Mouse (Mus musculus): ENCODE measurements around the gene Arhgef28.
"Not testable (repeated sequence)": the region's sequence is repeated elsewhere in the genome, so short reads cannot be mapped to it uniquely, and the experiment has no call there.

Gene Arhgef28

DNA sequence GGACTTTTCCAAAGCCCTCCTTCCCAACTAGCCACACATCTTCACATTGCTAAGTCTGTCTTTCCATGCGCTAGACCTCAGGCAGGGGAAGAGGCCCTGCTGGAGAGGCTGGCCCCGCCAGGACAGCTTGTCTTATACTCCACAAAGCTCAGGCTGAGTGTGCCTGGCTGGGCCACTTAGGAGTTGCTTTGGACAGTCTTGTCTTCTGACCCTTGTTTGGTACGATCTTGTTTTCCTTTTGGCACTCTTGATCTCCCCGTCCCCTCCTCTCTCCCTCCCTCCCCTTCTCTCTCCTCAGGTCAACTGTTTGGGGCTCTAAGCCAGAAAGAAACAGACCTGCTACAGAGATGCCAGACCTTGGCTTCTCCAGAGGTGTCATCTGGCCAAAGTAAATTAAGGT lies 110.3 kb downstream of the Arhgef28 start:
- no peak for DNase-seq (ENCODE audit: low read depth, low spot score)
- no peaks in the 10 kb centered on the region for H3K27me3 ChIP-seq (ENCODE audit: control insufficient read depth, insufficient read depth, low read length, poor library complexity, severe bottlenecking)
- H3K36me3 ChIP-seq (ENCODE audit: control insufficient read depth, insufficient read depth, low read length, poor library complexity, severe bottlenecking): no peaks in the 10 kb centered on the region

DNA sequence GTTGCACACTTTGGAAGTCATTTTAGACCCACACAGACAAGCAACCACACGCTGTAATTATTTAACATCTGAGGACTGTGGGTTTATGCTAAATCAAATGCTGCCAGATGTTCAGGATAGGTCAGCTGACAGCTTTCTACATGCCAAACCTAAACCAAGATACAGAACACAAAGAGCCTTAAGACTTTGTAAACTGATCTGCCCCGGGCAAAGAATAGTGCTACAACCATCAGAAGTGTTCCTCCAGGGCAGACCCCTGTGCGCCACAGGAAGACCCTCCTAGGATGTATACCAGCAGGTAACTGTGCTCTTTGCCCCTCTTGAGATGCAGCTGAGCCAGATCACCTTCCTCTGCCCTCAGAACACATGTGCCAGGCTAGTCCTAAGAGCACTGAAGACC lies 111.9 kb downstream of the Arhgef28 start:
- no peak for DNase-seq (ENCODE audit: low read depth, low spot score)
- H3K36me3 ChIP-seq (ENCODE audit: control insufficient read depth, insufficient read depth, low read length, poor library complexity, severe bottlenecking): no peaks in the 10 kb centered on the region
- no peaks in the 10 kb centered on the region for H3K27me3 ChIP-seq (ENCODE audit: control insufficient read depth, insufficient read depth, low read length, poor library complexity, severe bottlenecking)

DNA sequence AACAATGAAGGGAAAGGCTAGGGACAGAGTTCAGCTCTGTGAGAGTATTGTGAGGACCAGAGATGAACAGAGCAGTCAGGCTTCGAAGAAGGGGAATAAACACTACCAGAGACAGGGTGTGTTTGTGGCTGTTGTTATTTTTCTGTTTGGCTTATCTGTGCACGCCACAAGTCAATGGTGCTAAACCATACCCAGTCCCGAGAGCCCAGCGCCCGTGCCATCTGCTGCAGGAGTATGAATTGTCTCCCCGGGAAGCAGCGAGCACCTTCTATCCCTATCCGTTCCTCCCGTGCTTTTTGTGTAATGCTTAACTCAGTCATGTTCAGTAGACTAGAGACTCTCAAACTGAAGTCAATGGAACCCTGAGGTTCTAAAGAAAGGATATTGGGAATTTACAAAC lies 112.8 kb downstream of the Arhgef28 start:
- no peak for DNase-seq (ENCODE audit: low read depth, low spot score)
- Histone ChIP-seq H3K27me3 (ENCODE audit: control insufficient read depth, insufficient read depth, low read length, poor library complexity, severe bottlenecking) (no peaks in the 10 kb centered on the region), H3K36me3 (ENCODE audit: control insufficient read depth, insufficient read depth, low read length, poor library complexity, severe bottlenecking) (no peaks in the 10 kb centered on the region)

DNA sequence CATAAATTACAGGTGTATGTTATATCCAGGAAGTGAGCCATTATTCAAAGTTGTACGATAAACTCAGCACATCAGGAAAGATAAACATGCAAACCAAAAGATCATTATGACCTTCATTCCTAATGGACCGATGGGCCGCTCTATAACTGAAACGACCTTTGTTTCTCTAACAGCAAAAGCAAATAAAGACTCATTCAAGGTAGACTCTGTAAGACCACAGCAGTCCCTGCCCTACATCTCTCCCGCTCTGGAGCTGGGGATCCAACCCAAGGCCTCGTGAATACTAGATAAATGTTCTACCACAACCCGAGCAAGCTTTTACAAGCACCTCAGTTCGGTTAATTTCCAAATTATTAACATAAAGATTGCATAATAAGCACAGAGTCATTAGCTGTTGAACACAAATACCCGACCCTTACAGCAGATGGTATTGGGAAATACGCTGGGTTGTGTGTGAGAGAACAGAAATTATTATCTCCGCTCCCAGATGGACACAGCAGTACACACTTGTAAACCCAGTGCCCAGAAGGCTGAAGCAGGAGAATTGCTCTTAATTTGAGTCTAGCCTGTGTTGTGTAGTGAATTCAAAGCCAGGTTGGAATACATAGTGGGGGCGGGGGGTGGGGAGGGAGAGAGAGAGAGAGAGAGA lies 113.8 kb downstream of the Arhgef28 start:
- Histone ChIP-seq H3K36me3 (ENCODE audit: control insufficient read depth, insufficient read depth, low read length, poor library complexity, severe bottlenecking) (no peaks in the 10 kb centered on the region), H3K27me3 (ENCODE audit: control insufficient read depth, insufficient read depth, low read length, poor library complexity, severe bottlenecking) (no peaks in the 10 kb centered on the region)
- no peak for DNase-seq (ENCODE audit: low read depth, low spot score)

DNA sequence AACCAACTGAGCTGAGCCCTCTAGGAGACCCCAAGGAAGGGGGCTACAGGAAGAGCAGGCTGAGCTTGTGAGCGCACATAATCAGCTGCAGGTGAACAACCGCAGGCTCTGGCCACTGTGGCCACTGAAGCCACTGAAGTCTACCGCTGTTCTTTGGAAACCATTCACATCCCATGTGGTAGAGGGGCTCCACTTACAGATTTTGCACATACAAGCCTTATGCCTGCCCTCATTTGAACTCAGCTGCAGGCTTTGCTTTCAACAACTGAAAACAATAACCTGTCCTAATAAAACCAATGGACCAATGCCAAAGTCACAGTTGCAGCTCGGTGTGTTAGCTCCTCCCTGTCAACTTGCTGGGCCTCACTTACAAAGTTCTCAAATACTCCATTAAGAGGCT lies 126.6 kb downstream of the Arhgef28 start:
- Histone ChIP-seq H3K36me3 (ENCODE audit: control insufficient read depth, insufficient read depth, low read length, poor library complexity, severe bottlenecking) (no peaks in the 10 kb centered on the region), H3K27me3 (ENCODE audit: control insufficient read depth, insufficient read depth, low read length, poor library complexity, severe bottlenecking) (no peaks in the 10 kb centered on the region)
- DNase-seq (ENCODE audit: low read depth, low spot score): no peak

DNA sequence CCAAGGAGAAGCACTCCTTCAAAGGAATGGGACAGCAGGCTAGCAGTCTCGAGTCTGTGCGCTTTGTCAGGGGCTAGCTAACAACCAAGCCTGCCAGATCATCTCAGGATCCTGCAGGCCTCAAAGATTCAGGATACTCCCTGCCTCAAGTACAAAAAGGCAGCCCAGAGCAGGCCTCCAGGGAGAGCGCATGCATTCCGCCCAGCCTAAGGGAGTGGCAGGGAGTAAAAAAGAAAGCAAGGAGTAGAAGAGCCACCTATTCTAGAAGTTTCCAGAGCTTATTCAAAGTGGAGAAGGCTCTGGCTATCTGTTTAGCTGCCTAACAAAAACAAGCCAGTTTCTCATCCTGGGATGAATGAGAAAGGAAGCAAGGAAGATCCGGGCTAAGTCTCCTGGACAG lies 128.0 kb downstream of the Arhgef28 start:
- no peak for DNase-seq (ENCODE audit: low read depth, low spot score)
- no peaks in the 10 kb centered on the region for H3K27me3 ChIP-seq (ENCODE audit: control insufficient read depth, insufficient read depth, low read length, poor library complexity, severe bottlenecking)
- no peaks in the 10 kb centered on the region for H3K36me3 ChIP-seq (ENCODE audit: control insufficient read depth, insufficient read depth, low read length, poor library complexity, severe bottlenecking)

DNA sequence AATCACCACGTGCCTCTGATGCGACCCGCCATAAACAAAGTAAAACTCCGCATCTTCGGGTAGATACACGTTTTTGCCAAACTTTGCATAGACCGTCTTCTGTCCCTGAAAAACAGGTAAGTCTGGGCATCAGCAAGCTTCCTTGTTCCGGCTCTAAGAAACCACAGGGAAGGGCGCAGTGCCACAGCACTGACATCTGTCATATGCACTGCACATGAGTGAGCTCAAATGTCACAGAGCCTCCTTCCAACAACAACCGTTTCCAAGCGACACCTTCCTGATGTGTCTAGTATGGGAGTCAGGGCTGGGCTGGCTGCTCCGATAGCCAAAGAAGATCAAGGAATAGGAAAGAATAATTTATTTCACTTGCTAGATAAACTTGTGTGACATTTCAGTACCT lies 129.0 kb downstream of the Arhgef28 start:
- no peaks in the 10 kb centered on the region for H3K27me3 ChIP-seq (ENCODE audit: control insufficient read depth, insufficient read depth, low read length, poor library complexity, severe bottlenecking)
- no peak for DNase-seq (ENCODE audit: low read depth, low spot score)
- H3K36me3 ChIP-seq (ENCODE audit: control insufficient read depth, insufficient read depth, low read length, poor library complexity, severe bottlenecking): no peaks in the 10 kb centered on the region

DNA sequence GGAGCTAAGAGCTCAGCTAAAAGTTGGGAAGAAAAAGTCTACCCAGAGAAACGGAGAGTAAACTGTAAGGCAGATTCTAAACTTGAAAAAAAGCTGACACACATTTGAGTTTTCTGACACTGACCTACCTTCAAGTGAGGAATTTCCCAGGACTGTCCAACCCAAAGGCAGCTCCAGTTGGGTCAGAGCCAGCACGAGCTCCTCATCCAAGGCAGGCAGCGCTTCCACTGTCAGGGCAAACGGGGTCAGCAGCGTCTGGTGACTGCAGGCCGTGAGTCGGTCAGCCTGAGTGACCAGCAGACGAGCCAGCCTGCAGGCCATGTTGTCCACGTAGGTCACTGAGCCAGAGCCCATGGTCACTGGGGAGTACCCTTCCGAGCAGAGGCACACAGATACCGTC lies 131.4 kb downstream of the Arhgef28 start:
- H3K36me3 ChIP-seq (ENCODE audit: control insufficient read depth, insufficient read depth, low read length, poor library complexity, severe bottlenecking): no peaks in the 10 kb centered on the region
- no peak for DNase-seq (ENCODE audit: low read depth, low spot score)

DNA sequence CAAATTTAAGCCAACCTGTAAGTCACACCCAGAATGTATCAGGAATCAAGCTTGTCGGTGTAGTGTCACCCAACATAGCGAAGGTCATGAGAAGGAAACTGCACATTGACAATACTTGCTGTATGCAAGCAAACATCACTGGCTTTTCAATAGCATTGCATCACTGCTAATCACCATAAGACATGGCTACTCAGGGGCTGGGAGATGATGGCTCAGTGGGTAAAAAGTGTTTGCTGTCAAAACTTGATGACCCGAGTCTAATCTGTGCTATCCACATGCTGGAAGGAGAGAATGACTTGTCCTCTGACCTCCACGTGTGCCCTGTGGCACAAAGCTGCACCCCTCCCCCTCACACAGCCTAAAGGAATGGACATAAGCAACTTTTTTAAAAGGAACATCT lies 133.0 kb downstream of the Arhgef28 start:
- H3K27me3 ChIP-seq (ENCODE audit: control insufficient read depth, insufficient read depth, low read length, poor library complexity, severe bottlenecking): no peaks in the 10 kb centered on the region
- H3K36me3 ChIP-seq (ENCODE audit: control insufficient read depth, insufficient read depth, low read length, poor library complexity, severe bottlenecking): no peaks in the 10 kb centered on the region
- no peak for DNase-seq (ENCODE audit: low read depth, low spot score)

More for the DNA sequence above, 131.4 kb downstream of the Arhgef28 start:
- no peaks in the 10 kb centered on the region for H3K27me3 ChIP-seq (ENCODE audit: control insufficient read depth, insufficient read depth, low read length, poor library complexity, severe bottlenecking)

DNA sequence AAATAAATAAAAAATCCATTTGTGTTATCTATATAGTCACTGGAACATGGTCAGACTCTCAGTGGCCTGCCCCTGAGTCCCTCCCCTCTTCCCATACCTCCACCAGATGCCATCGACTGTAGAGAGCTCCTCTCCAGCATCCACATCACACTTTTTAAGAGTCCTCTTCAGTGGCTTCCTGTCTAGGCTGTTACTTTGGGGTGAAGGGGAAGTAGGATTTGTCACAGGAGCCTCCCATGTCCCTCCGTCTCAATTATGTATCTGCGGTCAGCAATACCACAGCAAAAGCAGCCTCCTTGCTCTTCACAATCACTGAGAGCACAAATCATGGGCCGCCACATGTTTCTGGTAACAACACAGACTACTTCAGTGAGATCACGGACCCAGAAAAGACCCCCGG lies 135.8 kb downstream of the Arhgef28 start:
- Histone ChIP-seq H3K36me3 (ENCODE audit: control insufficient read depth, insufficient read depth, low read length, poor library complexity, severe bottlenecking) (no peaks in the 10 kb centered on the region), H3K27me3 (ENCODE audit: control insufficient read depth, insufficient read depth, low read length, poor library complexity, severe bottlenecking) (no peaks in the 10 kb centered on the region)
- DNase-seq (ENCODE audit: low read depth, low spot score): no peak

DNA sequence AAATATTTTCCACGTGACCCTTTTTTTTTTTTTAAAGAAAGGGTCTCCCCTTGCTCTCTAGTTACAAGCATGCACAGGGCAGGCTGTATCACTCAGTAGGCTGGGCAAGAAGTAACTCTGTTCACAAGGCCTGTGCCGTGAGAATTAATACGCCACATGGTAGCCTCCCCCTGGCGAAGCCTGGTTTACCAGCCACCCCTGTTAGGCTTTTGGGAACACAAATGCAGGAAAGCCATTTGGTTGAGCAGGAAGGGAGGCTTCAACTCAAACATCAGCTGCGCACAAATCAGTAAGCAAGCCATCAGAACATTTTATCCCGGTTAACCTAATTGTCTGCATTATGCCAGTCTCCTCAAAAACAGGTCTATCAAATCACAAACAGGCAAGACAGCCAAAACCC lies 136.6 kb downstream of the Arhgef28 start:
- no peak for DNase-seq (ENCODE audit: low read depth, low spot score)
- Histone ChIP-seq H3K27me3 (ENCODE audit: control insufficient read depth, insufficient read depth, low read length, poor library complexity, severe bottlenecking) (no peaks in the 10 kb centered on the region), H3K36me3 (ENCODE audit: control insufficient read depth, insufficient read depth, low read length, poor library complexity, severe bottlenecking) (no peaks in the 10 kb centered on the region)

DNA sequence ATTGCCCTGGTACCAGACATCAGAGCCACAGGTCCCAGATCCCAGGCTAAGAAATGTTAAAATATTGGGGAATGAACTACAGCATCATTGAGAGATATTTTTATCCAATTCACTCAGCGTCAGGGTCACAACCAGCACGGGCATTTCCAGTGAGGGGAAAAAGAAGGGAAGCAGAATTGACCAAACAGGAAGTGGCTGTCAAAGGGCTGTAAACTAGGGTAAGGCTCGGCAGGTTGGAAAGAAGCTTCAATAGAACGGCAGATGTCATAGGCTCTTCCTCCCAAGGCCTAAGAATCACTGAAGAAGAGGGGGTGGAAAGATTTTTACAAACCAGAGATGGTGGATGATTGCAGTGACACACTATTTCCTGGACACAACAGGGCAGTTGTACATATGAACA lies 143.4 kb downstream of the Arhgef28 start:
- no peak for DNase-seq (ENCODE audit: low read depth, low spot score)
- Histone ChIP-seq H3K36me3 (ENCODE audit: control insufficient read depth, insufficient read depth, low read length, poor library complexity, severe bottlenecking) (no peaks in the 10 kb centered on the region), H3K27me3 (ENCODE audit: control insufficient read depth, insufficient read depth, low read length, poor library complexity, severe bottlenecking) (no peaks in the 10 kb centered on the region)

DNA sequence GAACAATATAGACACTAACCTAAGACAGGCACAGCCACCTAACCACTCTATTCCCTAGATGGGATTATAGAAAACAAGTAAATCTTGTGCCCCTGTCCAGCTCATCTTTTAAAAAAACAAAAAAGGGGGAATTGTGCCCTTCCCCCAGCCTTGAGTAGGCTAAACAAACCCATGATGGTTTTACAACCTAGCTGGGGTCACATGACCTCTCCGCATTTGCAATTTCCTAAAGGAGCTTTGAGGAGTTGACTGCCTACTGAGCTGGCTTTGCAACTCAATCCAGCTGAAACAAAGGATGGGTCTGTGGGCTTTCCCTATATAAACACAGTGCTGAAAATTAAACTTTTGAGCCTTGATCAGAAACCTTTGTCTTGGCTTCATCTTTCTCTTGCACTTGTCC lies 146.1 kb downstream of the Arhgef28 start:
- not testable (repeated sequence) for DNase-seq (ENCODE audit: low read depth, low spot score); H3K27me3 ChIP-seq (ENCODE audit: control insufficient read depth, insufficient read depth, low read length, poor library complexity, severe bottlenecking); H3K36me3 ChIP-seq (ENCODE audit: control insufficient read depth, insufficient read depth, low read length, poor library complexity, severe bottlenecking)

DNA sequence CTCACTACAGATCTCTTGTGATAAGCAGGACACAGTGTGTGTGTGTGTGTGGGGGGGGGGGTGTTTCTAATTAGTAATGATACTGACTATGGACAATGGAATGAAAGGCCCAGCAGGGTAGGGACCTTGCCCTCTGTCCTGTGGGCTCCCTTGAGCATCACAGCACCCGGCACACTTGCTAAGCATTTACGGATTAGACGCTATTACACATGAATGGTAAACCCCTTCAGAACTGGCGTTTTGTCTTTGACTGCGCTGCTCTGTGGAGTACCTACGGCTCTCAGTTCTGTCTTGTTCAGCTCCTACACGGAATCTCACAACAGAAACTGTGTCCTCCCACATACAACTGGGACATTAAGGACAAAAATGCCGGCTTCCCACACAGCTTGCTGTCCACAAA lies 151.0 kb downstream of the Arhgef28 start:
- Histone ChIP-seq H3K36me3 (ENCODE audit: control insufficient read depth, insufficient read depth, low read length, poor library complexity, severe bottlenecking) (no peaks in the 10 kb centered on the region), H3K27me3 (ENCODE audit: control insufficient read depth, insufficient read depth, low read length, poor library complexity, severe bottlenecking) (no peaks in the 10 kb centered on the region)
- DNase-seq (ENCODE audit: low read depth, low spot score): no peak

DNA sequence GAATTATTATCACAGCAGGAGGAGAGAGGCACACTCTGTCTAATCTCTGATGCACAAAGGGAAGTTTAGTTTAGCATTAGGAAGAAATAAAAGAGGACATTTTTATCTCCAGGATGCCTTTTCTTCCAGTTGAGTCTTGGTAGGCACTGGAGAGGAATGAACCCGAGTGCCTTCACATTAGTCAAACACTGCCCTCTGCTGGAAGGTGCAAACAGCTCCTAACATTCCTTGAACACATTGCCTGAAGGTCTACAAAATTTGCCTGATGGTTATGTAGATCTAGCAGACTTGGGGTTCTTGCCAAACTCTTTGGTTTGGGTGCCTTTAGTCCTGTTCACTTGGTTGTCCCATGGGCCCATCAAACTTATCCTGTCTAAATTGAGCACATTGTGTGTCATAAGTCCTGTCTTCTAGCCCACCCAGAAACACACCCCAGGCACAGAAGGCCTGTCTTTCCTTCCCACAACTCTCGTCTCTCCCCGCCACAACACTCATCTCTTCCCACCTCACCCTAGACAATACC lies 165.6 kb downstream of the Arhgef28 start:
- peak; percentile 57 for DNase-seq (ENCODE audit: low read depth, low spot score)
- Histone ChIP-seq H3K36me3 (ENCODE audit: control insufficient read depth, insufficient read depth, low read length, poor library complexity, severe bottlenecking) (no peaks in the 10 kb centered on the region), H3K27me3 (ENCODE audit: control insufficient read depth, insufficient read depth, low read length, poor library complexity, severe bottlenecking) (no peaks in the 10 kb centered on the region)

DNA sequence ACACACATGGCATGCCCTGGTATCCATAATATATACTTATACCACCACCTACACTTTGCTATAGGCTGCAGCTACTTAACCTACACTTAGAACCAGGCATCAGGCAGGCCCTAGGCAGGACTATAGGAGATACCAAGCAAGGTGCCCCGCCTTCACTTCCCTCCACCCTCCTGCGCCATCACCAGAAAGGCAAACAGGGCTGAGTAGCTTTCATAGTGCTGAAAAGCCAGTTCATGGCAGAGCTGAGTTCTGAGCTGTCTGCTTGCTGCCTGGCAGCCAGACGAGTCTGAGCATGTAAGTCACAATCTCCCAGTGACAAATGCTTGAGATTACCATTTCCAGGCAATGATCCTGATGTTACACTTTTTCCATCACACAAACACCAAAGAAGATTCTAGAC lies 167.5 kb downstream of the Arhgef28 start:
- DNase-seq (ENCODE audit: low read depth, low spot score): no peak
- Histone ChIP-seq H3K27me3 (ENCODE audit: control insufficient read depth, insufficient read depth, low read length, poor library complexity, severe bottlenecking) (no peaks in the 10 kb centered on the region), H3K36me3 (ENCODE audit: control insufficient read depth, insufficient read depth, low read length, poor library complexity, severe bottlenecking) (no peaks in the 10 kb centered on the region)
